Mouse (Mus musculus) CH12.LX (cell line): ENCODE results near the gene Llgl1. TPM values are rescaled to one million over a fixed set of nuclear protein-coding genes. Genes with fewer than 3 reads are reported as not detected.

Experiments
- DNase-seq: peaks from one replicate; pipeline ENCODE4 v3.0.0-alpha.2; 2013; ENCODE audit errors: extremely low read depth
- H3K27ac ChIP-seq: 2 replicates; pipeline ENCODE4 v1.5.1; 2012; ENCODE audit warnings: low read depth, mild to moderate bottlenecking, control low read depth, moderate library complexity; ENCODE audit not compliant: insufficient read depth
- H3K27me3 ChIP-seq: replicated peaks from 2 replicates; pipeline ENCODE3; 2012; ENCODE audit warnings: inconsistent platforms
- H3K36me3 ChIP-seq, 2 experiments: replicated peaks in 1 of 2; 2 replicates each; pipeline versions ENCODE3 to v1.6.1; 2012; ENCODE audit warnings: inconsistent platforms in 1 of 2, low read length in 1 of 2, mild to moderate bottlenecking in 1 of 2, mixed read lengths in 1 of 2, moderate library complexity in 1 of 2; ENCODE audit not compliant: control insufficient read depth in 1 of 2, insufficient read depth in 1 of 2
- H3K4me1 ChIP-seq, 2 experiments: 2 replicates each; pipeline ENCODE4 v1.6.1; 2012; ENCODE audit warnings: inconsistent platforms in 1 of 2, moderate library complexity in 1 of 2; ENCODE audit not compliant: insufficient read depth in 2 of 2, control insufficient read depth in 1 of 2
- H3K4me2 ChIP-seq: 2 replicates; pipeline ENCODE4 v1.6.1; 2012; ENCODE audit warnings: low read depth, mild to moderate bottlenecking, control low read depth; ENCODE audit not compliant: poor library complexity, insufficient read depth, severe bottlenecking
- H3K4me3 ChIP-seq, 3 experiments: fragments of 150-350 bp in 1 of 3; sonication (generic) in 1 of 3; replicated peaks in 1 of 3; 2 replicates each; pipeline versions ENCODE3 to v1.5.1; 2011 to 2012; ENCODE audit warnings: low read depth in 2 of 3, low read length in 2 of 3, mild to moderate bottlenecking in 2 of 3, moderate library complexity in 2 of 3, control low read depth in 1 of 3, improper control_type of control experiment in 1 of 3, inconsistent platforms in 1 of 3, mixed read lengths in 1 of 3; ENCODE audit not compliant: poor library complexity in 1 of 3
- H3K79me2 ChIP-seq: replicated peaks from 2 replicates; pipeline ENCODE4 v1.6.1; 2012; ENCODE audit warnings: mild to moderate bottlenecking, moderate library complexity; ENCODE audit not compliant: control insufficient read depth, poor library complexity, insufficient read depth, severe bottlenecking; ENCODE audit errors: extremely low read depth
- H3K9ac ChIP-seq: 2 replicates; pipeline ENCODE4 v1.6.1; 2012; ENCODE audit warnings: low read depth, mild to moderate bottlenecking, control low read depth, moderate library complexity; ENCODE audit not compliant: insufficient read depth
- H3K9me3 ChIP-seq: replicated peaks from 2 replicates; pipeline ENCODE3; 2012; ENCODE audit warnings: low read length, inconsistent platforms, mixed read lengths
- BHLHE40 ChIP-seq: IDR thresholded peaks from 2 replicates; pipeline ENCODE4 v1.6.1; 2011; ENCODE audit warnings: mild to moderate bottlenecking, low read depth, low read length, improper control_type of control experiment
- EP300 ChIP-seq: IDR thresholded peaks from 2 replicates; pipeline ENCODE4 v1.6.1; 2011; ENCODE audit warnings: low read length, improper control_type of control experiment
- IRF4 ChIP-seq: IDR thresholded peaks from 2 replicates; pipeline ENCODE4 v1.6.1; 2014; ENCODE audit warnings: low read depth, mild to moderate bottlenecking, inconsistent platforms, low read length, improper control_type of control experiment
- JUND ChIP-seq: conservative IDR thresholded peaks from 2 replicates; pipeline ENCODE4 v1.6.1; 2011; ENCODE audit warnings: low read depth, low read length, improper control_type of control experiment
- MAFK ChIP-seq: IDR thresholded peaks from 2 replicates; pipeline ENCODE4 v1.6.1; 2011; ENCODE audit warnings: low read length, improper control_type of control experiment; ENCODE audit not compliant: insufficient replicate concordance
- MEF2A ChIP-seq: IDR thresholded peaks from 2 replicates; pipeline ENCODE4 v1.6.1; 2014; ENCODE audit warnings: low read depth, mild to moderate bottlenecking, inconsistent platforms, low read length, improper control_type of control experiment, borderline replicate concordance
- MXI1 ChIP-seq: IDR thresholded peaks from 2 replicates; pipeline ENCODE4 v1.6.1; 2011; ENCODE audit warnings: mild to moderate bottlenecking, low read depth, low read length, improper control_type of control experiment
- NELFE ChIP-seq: IDR thresholded peaks from 2 replicates; pipeline ENCODE4 v1.6.1; 2011; ENCODE audit warnings: low read depth, low read length, improper control_type of control experiment
- NRF1 ChIP-seq: IDR thresholded peaks from 2 replicates; pipeline ENCODE4 v1.6.1; 2014; ENCODE audit warnings: low read depth, mild to moderate bottlenecking, inconsistent platforms, low read length, improper control_type of control experiment, moderate library complexity
- POLR2AphosphoS2 ChIP-seq: IDR thresholded peaks from 2 replicates; pipeline ENCODE4 v1.6.1; 2011; ENCODE audit warnings: low read depth, low read length, improper control_type of control experiment
- RAD21 ChIP-seq: IDR thresholded peaks from 2 replicates; pipeline ENCODE4 v1.6.1; 2011; ENCODE audit warnings: low read depth, mild to moderate bottlenecking, low read length, improper control_type of control experiment, moderate library complexity
- TCF12 ChIP-seq: IDR thresholded peaks from 2 replicates; pipeline ENCODE4 v1.6.1; 2014; ENCODE audit warnings: low read depth, mild to moderate bottlenecking, inconsistent platforms, low read length, improper control_type of control experiment
- ZC3H11A ChIP-seq: IDR thresholded peaks from 2 replicates; pipeline ENCODE4 v1.6.1; 2012; ENCODE audit warnings: low read depth, mild to moderate bottlenecking, inconsistent platforms, low read length, improper control_type of control experiment
- ZMIZ1 ChIP-seq: IDR thresholded peaks from 2 replicates; pipeline ENCODE4 v1.6.1; 2012; ENCODE audit warnings: low read depth, mild to moderate bottlenecking, inconsistent platforms, low read length, improper control_type of control experiment
- dilution Hi-C: fragments of 300-500 bp; cut with MboI; formaldehyde crosslinking; loops from 2 replicates; pipeline ENCODE4 v1.14.3; 2020; ENCODE audit warnings: low sequenced_read_pairs; ENCODE audit not compliant: extremely low pct_unique_long_range_greater_than_20kb, extremely low pct_ligation_motif_present
- in situ Hi-C: fragments of 300-500 bp; cut with MboI; formaldehyde crosslinking; loops from 3 replicates; pipeline ENCODE4 v1.14.3; 2019; ENCODE audit warnings: low sequenced_read_pairs, low pct_ligation_motif_present, low pct_unique_long_range_greater_than_20kb, mixed read lengths
- polyA plus RNA-seq: library from polyadenylated mRNA; unstranded; fragments of >175 nt; gene quantifications from 2 replicates; pipeline ENCODE4 v1.2.1, GENCODE M21; 2012; ENCODE audit warnings: low read depth; ENCODE audit not compliant: insufficient read length
- total RNA-seq, 2 experiments: library from RNA; depleted of rRNA; stranded (reverse); fragments of 300-350 nt in 1 of 2; fragments of >200 nt in 1 of 2; gene quantifications; 2 replicates each; pipeline ENCODE4 v1.2.3; 2012 to 2014

The Llgl1 gene
- total and polyA plus RNA-seq, 3 experiments, result 7.5 to 11.1 (median 9.8) TPM

DNA sequence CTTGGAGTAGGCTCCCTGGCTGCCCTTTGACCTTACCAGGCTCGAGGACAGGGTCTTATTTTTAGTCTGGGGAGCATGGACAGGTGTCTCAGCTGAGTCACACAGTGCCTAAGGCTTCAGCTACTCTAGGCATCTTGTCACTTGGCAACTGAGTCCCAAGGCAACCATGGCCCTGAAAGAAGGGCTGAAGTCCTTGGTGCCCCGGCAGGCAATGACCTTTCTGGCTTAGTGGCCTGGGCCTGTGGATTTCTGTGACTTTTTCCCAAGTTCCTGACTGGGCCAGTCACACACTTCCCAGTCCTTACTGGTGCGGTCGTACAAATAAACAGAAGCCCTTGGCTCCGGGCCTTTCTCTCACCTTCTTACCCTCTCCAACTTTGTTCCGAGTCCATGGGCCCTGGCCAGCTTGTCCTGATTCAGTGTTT lies 29.7 kb downstream of the Llgl1 start:
- H3K9ac ChIP-seq, result peak overlapping the region; percentile 58
- H3K27me3 ChIP-seq, result no peaks in the 10 kb centered on the region
- no peak overlapping the region for H3K27ac ChIP-seq
- H3K36me3 ChIP-seq, result peaks cover 31 to 53% of the 10 kb centered on the region in 2 experiments
- H3K9me3 ChIP-seq, result no peaks in the 10 kb centered on the region
- in situ Hi-C loops (no loop called here), dilution Hi-C loops (no loop called here)
- peak overlapping the region in 2 of 3 experiments; percentile 57 to 93 for H3K4me3 ChIP-seq
- H3K4me2 ChIP-seq, result peak overlapping the region; percentile 35
- no peak for TF ChIP-seq MAFK
- no peak for TF ChIP-seq JUND
- no peak for TF ChIP-seq POLR2AphosphoS2
- DNase-seq, result no peak
- peaks cover 6% of the 10 kb centered on the region; the same call in 1 of the 2 replicates for H3K79me2 ChIP-seq
- peaks cover 17 to 54% of the 10 kb centered on the region in 2 experiments for H3K4me1 ChIP-seq

DNA sequence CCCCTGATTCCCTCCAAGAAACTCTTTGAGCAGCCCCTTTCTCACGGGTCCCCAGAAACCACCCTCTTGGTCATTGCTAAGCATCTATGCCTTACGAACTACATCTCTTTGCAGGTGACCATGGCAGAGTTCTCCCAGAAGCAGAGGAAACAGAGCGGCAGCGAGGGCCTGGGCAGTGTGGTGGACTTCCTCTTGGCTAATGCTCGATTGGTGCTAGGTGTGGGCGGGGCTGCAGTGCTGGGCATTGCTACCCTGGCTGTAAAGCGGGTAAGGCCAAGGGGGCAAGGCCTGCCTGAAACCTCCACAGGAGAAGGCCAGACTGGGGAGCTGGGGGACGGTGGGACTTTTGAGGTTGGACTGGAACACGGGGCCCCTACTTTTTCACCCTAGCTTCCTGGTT lies 30.6 kb downstream of the Llgl1 start:
- Histone ChIP-seq H3K4me1 (peaks cover 17 to 54% of the 10 kb centered on the region in 2 experiments), H3K9ac (no peak overlapping the region), H3K4me3 (no peak overlapping the region)
- TF ChIP-seq IRF4 (no peak), MXI1 (no peak), RAD21 (no peak), NRF1 (no peak), BHLHE40 (no peak), MEF2A (no peak), NELFE (no peak), EP300 (no peak), ZC3H11A (no peak), ZMIZ1 (no peak)
- TF ChIP-seq, all 38 proteins: peak for 0
- H3K27ac ChIP-seq, result no peak overlapping the region
- no peak overlapping the region for H3K4me2 ChIP-seq
- no peak for DNase-seq
- in situ Hi-C loops, result no loop called here
- peaks cover 22 to 51% of the 10 kb centered on the region in 2 experiments for H3K36me3 ChIP-seq
- H3K9me3 ChIP-seq, result no peaks in the 10 kb centered on the region
- peaks cover 6% of the 10 kb centered on the region; the same call in 1 of the 2 replicates for H3K79me2 ChIP-seq
- dilution Hi-C loops, result no loop called here
- H3K27me3 ChIP-seq, result no peaks in the 10 kb centered on the region

DNA sequence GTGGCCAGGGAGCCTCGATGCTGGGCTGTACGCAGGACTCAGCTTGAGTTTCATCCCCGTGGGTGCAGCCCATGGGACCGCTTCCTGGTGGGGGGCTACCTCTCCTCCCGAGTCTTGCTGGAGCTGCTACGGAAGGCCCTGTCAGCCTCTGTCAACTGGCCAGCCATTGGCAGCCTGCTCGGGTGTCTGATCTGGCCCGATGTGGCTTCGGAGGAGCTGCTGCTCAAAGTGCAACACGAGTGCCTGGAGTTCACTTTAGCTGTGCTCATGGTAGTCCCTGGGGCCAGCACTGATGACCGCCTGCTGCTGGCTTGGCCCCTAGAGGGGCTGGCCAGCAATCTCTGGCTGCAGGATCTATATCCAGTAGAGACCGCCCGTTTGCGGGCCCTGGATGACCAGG lies 31.7 kb downstream of the Llgl1 start:
- Histone ChIP-seq H3K27me3 (no peaks in the 10 kb centered on the region), H3K79me2 (peaks cover 1% of the 10 kb centered on the region; the same call in 1 of the 2 replicates), H3K9ac (no peak overlapping the region), H3K9me3 (no peaks in the 10 kb centered on the region), H3K27ac (no peak overlapping the region), H3K36me3 (peaks cover 26 to 55% of the 10 kb centered on the region in 2 experiments), H3K4me2 (no peak overlapping the region), H3K4me1 (peaks cover 12 to 49% of the 10 kb centered on the region in 2 experiments), H3K4me3 (no peak overlapping the region)
- dilution Hi-C loops (no loop called here), in situ Hi-C loops (no loop called here)
- TF ChIP-seq TCF12, result no peak
- TF ChIP-seq EP300, result no peak
- no peak for DNase-seq
